Mouse (Mus musculus) right cerebral cortex, postnatal 4 days (tissue): ENCODE measurements at regions not wholly inside any gene's neighbourhood (a gene's known extent, or its start where the extent isn't known, plus 50 kb on each side); places are given as distances from the start of the nearest gene placed in this dataset.

Experiments
- DNase-seq: peaks from one replicate; pipeline ENCODE4 v3.0.0-alpha.2; 2022

DNA sequence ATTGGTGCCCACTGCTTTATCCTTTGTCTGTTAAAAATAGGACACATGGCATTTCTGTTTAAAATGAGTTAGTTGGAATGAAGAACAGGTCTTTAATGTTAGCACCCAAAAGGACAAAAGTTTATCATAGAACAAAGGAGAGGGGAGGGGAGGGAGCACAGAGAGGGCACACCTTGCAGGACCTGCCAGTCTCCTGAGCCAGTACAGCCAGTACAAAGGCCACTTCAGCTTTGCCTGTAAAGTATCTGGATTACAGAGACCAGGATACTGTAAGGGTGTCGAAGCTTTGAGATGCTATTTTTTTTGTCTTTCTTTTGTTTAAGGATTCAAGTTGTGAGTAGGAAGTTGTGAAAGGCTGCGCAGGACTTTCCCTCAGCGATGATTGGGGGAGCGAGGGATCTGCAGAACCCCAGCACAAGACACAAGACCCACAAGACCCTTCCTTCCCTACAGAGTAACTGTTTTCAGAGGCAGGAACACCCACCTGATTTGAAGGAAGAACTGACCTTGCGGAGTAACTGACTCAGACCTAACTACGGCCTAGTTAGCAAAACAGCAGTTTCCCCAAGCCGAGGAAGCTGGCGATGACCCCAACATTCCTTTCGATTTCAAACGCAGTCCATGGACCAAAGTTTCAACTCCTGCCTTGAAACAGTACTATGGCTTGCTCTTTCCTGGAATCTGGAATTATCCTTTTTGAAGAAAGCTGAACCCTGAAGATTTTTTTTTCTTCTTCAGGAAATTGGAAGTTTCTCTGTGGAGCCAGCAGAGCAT is 178.1 kb downstream of the Efnb2 start:
- DNase-seq: no peak

DNA sequence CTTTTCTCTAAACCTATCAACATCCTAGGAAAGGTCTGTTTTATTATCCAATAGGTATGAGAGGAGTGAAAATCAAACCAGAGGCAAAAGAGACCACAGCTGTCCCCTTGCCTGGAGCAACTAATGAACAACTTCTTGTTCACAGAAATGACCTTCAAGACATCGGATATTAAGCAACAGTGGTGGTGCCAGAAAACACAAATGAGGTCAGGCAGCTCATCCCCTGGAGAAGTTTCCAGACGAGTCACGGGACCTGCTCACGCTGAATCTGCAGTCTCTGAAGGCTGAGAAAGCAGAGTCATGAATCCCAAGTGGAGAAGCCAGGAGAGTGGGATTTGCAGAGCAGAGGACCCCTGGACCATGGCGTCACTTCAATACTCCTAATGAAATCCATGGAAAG is 183.6 kb downstream of the Efnb2 start:
- DNase-seq: no peak

DNA sequence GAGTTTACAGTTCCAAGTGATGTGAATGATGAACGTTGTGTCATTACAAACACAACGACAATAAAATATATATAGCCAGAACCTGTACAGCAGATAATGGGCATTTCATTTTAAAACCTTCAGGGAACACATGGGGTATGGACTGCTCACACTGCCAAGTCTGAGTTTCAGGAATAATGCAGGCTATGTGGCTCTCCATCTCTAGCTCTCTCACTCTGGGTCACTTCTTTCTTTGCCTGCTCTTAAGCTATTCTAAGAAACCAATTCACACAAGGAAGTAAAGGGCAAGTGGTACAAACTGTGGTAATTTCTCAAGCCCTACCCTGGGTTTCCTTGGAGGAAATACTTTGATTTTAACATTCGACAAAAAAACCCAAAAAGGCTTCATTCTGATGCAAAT is 192.5 kb downstream of the Efnb2 start:
- no peak for DNase-seq

DNA sequence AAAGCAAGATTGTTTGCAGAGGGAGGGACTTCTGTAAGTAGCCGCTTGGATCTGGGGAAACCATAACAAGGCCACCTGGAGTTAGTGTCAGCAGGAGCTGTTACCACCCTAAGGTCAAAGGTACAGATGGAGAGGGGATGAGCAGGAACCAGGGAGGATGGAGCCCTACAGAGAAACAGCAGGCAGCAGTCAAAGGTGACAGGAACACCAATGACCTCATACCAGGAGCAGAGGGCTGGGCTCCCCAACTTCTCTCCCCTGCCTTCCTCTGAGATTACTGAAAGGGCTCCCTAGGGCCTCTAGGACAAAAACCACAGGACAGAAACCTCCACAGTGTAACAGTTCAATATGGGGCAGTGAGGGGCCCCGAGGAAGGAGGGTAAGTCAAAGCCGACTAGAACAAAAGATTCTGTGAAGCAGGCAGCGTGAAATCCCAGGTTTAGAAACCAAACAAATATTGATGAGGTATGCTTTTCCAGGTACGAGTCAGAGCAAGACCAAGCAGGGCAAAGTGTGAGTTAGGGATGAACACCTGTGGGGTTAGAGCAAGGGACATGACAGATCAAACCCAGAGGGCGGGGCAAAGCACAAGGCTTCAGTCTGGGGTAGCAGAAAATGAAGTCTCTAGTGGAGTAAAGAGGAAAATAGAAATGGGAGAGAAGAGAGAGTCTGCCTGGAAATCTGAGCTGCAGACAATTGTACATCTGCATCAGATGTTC is 194.4 kb downstream of the Efnb2 start:
- DNase-seq: no peak

DNA sequence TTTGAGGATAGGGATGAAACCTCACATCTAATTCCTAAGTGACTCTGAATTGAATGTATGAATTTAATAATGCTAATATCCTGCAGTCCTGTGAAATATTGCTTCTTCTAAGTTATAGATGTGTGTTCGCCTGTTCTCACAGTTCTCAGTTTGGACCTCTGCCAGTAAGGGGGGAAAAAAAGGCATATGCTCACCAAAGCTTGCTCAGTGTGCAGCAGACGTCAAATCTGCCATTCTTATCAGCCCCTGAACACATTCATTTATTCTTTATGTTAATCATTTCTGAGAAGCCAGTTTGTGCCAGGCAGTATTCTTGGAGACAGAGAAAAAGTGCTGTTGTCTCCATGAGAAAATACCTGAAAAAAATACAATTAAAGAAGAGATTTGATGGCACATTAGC is 198.6 kb downstream of the Efnb2 start:
- no peak for DNase-seq

DNA sequence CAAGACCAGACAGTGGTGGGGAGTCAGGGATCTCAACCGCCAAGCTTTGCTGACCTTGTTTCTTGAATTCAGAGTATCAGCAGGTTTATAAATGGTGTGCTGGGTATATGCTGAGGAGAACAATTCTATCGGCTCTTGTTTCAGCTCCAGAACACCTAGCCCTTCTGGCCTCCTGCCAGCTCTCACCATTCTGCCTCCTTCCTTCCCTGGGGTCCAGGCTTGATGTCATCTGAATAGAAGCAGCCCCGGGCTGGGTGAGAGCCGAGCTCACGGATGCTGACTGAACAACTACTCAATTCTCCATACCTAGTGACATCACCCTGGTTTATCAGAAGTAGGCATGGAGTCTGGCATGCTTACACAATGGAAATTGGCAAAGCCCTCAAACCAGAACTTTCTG is 203.5 kb downstream of the Efnb2 start:
- no peak for DNase-seq

DNA sequence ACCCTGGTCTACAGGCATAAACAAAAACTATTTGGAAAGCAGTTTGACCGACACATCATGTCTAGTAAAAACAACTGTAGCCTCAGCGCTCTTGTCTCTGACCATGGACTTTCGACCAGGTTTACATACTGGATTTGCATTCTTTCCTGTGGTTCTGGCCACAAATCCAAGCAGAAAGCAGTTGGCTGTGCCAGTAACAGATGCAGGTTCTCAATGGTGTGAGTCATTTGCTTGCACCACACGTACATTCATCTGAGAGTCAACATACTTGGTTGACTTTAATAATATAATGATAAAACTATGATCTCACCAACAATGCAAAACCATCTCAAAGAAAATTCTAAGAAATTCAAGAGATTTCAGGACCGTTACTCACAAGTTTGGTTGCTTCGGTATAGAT is 207.1 kb downstream of the Efnb2 start:
- no peak for DNase-seq

DNA sequence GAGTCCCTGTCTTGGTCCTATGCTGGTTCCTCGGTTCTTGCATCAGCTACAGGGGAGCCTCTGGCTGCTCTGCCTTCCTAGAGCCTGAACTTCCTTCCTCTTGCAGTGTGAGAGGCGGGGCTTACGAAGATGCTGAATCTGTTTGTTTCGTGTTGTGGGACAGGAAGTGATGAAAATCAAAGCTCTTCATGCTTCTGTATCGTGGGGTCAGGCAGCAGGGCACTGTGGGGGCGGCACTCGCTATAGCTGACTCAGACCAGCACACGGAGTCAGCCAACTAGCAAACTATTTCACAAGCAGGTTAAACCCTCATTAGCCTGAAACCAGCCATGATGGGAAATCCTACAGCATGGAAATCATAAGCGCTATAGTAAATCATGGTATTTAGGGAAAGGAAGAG is 208.8 kb downstream of the Efnb2 start:
- no peak for DNase-seq

DNA sequence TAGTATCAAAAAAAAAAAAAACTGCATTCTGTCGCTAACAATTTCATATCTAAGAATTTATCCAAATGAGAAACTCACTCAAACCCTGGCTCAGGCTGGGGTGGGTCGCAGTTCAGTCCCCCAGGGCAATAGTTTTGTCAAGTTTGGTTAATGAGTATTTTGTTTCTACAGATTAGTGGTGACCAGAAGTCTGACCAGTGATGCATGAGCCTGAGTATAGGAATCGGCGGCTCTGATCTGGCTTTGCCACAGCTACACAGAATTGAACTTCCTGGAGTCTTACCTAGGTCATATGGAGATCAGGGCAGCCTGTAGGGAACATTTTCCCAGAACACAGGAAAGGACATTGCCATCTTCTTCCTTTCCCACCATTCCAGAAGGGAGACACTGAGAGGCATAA is 212.1 kb downstream of the Efnb2 start:
- DNase-seq: no peak

DNA sequence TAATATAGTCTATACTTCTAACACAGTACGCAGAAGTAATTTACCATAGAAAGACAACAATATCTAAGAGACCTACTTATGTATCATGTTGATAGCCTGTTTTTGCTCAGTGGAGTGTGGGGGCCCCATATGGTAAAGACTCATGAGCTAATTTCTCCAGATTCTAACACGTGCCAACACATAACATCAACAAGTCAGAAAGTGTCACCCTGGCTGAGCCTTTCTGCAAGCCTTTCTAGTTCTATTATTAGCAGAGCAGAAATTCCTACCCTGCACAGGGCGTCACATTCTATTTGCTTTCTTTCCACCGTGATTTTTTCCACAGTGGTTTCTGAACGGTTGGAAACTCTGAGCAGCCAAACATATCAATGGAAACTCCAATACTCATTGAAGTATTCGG is 219.5 kb downstream of the Efnb2 start:
- no peak for DNase-seq

DNA sequence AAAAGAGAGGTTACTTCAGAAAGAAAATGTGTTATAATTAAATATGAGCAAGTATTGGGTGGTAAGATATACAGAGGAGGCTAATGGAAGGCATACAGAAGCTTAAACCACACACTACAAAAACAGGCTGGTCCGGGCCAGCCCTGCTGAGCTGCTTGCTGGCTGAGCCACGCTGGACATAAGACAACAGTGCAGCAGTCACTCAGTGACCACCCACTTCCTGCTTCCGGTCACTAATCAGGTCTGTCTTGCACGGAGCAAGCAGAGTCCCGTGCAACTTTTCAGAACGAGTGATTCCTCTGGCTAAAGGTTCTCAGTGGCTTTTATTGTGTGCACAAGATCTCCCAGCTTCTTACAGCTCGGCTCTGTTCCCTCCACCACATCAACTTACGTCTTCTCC is 220.1 kb downstream of the Efnb2 start:
- DNase-seq: no peak

DNA sequence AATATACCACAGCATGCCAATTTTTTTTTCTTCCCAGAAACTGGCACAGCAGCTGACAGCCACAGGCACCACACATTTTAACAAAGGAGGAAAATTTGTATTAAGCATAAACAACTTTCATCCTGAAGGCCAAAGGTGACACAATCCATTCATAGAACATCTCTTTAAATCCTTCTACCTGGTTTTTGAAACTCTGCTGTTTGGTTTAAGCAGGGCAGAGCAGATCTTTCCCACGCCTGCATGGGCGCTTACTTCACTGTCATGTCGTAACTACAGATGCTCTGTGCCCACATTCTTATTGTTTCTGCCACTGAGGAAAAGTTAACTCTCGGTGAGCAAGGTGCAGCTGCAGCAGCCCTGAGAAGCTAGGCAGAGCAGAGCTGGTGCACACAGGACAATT is 234.8 kb downstream of the Efnb2 start:
- no peak for DNase-seq

DNA sequence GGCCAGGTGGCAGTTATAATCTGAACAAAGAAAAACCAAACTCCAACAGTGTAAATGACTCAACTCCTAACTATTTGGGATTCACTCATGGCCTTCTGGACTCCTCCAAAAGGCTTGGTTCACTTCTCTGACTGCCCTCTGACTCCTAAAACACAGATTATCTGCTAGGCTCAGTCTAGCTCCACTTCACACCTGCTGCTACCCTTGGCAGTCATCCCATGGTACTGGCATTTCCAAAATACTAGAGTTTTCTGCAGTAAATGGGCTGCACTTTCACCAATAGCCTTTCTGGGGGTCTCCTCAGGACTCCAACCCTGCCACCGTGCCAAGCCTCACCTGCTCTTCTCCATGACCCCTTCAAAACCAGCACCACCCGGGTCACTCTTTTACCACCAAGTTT is 237.6 kb downstream of the Efnb2 start:
- DNase-seq: no peak

DNA sequence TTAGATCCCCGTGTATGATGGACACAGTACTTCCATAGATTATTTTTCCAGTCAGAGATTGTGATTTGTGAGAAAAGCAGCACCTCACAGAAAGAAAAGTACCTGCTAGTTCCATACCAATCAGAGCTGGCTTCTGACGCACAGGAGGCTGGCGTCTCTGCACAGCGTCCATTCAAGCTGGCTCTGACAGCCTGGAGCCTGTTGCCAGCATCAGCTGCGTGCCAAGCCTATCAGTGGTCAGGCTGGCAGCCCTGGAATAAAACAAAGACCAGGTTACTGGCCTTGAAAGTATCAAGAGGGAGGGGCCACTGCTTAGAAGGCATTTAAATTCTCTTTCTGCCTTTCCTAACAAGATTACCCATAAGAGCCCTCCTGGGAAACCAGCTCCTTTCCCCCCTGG is 239.3 kb downstream of the Efnb2 start:
- DNase-seq: no peak

DNA sequence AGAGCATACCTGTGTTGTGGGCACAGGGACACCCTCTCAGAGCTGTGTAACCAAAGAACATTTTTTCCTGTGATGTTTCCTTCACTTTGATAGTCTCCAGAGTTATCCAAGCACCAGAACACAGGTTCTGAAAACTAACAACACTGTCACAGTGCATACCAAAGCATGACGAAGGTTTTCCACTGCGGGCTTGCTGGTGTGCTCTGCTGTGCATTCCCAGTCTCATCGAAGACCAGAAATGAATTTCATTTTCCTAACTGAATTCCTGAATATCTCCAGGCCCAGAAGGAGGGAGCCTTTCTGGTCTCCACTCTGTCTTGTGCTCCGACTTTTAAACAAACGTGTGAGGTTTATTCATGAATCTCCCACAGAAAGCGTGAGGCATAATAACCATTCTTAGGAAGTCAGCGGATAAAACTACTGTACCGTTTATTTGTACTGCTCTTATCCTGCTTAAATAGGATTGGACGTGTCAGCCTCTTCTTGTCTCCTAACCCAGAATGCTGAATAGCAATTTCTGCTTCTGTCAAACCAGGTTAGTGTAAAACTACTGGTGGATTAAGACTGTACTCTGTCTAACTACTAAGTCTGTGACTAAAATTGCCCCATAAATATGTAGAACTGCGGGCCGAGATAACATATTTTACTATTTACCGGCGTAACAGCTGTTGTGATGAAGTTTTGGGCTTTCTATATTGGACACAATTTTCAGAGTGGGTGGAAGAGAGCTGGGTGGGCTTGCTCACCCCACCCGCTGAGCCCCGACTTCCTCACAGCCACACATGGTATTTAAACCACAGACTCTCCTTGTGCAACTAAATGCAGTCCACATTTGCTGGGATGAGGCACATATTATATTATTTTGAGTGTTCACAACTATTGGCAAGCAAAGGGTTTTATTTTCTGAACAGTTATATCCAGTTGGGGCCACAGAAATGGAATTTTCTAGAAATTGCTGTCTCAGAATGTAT is 241.4 kb downstream of the Efnb2 start:
- no peak for DNase-seq

DNA sequence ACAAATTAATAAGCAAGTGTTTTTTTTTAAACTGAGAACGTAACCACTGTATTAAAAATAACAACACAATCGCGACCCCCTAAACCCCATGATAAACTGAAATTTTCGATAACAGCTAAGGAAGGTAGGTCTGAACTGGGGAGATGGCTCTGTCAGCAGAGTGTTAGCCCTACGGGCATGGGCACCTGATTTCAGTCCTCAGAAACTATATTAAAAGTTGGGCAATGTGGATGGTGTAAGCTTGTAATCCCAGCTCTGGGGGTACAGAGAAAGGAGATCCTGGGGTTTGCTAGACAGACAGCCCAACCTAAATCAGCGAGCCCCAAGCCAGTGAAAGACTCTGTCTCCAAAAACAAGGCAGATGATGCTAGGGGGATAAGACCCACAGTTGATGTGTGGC is 242.1 kb downstream of the Efnb2 start:
- DNase-seq: no peak

DNA sequence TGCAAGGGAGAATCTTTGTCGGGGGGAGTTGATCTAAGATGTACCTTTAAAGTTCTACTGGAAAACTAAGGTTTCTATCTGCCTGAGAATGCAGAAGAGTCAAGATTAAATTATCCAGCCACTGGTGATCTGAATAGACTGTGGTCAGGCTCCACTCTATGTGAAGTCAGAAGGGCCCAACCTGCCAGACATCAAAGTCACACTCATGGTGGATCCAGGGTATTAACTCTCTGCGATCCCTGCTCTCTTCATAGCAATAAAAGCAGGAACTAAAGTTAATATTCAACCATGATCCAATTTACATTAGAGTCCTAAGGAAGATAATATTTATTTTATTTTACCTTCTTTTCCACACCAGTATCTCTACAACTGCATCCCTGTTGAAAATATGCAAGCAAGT is 242.5 kb downstream of the Efnb2 start:
- DNase-seq: no peak

DNA sequence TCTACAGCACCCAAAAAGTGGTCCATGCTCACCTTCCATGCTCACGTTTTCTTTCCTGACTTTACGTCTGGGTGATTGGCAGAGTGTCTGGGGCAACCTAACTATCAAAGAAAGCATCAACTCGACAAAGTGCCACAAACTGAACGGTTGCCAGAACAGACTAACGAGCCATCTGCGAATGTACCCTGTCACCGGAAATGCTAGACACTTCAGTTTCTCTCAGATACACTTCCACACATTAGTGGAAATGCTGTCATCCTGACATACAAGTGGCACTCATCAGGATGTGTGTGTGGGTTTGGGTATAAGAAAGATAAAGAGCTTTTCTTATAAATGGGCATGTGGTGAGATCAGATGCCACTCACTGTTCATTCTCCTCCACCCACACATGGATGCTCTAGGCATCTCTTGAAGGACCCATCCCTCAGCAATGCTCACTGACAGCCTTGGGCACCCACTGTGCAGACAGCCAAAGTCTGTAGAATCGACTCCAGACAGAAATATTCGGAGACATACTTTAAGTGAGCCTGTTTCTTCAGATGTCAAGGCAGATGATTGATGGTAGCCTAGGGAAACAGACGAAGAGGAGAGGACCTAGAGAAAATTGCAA is 244.8 kb downstream of the Efnb2 start:
- peak; percentile 10 for DNase-seq

DNA sequence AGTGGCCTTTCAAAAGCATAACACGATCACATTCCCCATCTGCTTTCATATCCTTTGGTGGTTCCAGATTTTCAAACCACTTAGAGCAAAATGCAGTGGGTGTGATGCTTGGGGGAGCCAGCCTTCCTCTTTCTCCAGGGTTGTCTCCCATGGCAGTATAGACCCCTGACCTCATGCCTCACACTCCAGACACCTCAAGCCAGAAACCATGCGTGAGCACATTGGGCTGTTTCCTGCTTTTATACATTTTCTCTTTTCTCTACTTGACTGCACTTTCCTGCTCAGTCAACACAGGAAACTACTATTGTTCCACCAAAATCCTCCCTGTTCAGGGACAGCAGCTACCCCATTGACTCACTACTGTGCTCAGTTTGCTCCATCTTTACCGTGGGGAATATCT is 253.7 kb downstream of the Efnb2 start:
- DNase-seq: no peak

DNA sequence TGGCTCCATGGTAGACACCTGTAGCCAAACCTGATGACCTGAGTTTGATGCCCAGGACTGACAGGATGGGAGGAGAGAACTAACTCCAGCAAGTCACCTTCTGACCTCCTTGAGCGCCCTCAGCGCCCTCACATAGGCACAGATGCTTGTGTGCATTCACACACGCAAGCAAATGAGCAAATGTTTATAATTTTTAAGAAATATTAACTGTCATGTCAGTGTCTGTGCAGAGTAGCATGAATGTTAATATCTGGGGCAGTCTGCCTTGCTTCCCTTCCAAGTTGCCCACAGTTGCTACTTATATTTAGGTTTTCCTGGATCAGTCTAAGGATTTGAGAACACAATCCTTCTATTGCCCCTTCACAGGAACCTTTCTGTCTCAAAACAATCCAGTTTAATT is 257.6 kb downstream of the Efnb2 start:
- no peak for DNase-seq

DNA sequence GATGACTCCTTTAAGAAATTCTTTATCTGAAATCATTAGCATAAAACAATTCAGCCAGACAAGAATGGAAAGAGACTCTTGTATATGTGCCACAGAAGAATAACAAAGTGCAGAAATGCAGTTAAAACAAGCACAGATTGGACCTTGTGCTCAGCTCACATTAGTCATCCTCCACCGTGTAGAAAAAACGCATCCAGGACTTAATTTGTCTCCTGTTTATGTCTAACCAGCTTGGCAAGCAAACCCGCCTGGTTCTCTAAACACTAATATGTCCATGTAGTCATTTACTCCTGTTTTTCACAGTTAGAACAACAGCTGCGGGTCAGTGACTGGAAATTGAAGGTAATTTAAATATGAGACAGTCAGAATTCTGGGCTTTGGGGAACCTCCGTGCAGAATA is 268.7 kb downstream of the Efnb2 start:
- DNase-seq: no peak

DNA sequence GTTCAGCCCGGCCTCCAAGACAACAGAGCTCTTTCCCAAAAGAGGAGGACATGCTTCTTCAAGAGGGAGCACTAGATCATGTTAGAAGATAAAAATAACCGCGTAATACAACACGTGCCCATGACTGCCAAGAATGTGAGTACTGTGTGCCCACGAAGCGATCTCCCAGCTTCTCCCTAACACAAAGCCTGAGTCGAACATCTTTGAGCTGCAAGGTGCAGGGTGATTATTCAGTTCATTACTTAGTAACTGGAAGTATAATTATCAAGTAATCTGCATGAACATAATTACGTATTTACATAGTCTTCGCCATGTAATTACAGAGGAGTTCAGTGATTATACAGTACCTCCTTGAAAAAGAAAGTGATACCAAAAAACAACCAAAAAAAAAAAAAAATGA is 269.7 kb downstream of the Efnb2 start:
- no peak for DNase-seq

DNA sequence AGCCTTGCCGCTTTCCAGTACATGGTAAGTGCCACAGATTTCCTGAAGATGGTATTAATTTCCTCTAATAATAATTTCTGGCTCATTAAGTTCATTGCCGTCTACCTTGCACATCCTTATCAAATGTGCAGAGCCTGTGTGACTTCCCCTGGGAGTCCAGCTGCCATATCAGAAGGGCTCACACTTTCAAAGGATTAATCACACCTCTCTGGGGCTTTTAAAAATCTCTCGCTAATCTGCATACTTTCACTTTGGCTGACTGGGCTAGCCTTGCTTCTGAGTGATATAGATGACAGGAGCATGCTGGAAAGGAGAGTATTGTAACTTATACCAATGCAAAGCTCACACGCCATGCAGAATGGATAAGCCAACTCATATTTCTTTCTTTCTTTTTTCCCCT is 282.8 kb downstream of the Efnb2 start:
- no peak for DNase-seq
